Mouse (Mus musculus): ENCODE measurements around the gene Cyb5r2.

Gene Cyb5r2

DNA sequence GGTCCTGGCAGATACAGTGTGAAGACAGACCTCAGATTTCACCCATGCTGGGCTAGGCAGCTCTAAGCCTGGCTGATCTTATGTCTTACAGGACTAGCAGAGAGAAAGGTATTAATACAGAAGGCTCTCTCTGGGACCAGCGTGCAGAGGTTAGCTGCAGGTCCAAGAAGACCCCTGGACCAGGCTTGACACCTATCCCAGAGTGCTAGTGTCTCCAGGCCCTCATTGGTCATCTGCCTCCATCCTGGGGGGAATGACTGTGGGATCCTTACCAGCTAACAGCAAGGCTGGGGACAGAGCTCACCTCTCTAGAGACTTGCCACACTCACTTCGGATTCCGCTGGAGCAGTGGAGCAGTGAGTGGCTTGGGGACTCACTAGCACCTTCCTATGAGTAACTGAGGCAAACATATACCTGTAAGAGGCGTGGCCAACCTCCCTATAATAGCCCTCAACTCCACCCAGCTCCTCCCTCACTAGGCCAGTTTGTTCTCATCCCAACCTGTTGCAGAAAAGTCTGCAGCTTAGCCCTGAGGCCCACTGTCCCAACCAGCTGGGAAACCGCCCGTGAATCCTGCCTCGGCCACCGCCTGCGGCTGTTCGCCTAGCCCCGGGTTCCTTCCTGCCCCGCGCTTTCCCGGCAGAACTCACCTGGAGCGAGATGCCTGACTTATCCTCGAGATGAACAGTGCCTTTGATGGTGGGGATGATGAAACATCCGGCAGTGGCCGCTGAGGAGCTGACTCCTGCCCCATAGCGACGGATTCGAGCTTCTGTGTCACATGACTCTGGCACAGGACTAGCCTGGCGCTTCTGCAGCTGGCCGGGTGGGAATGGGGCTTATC lies at the start of gene Cyb5r2:
Gene Cyb5r2 (minus strand): TSS at position 725 of the 844 bp plus-strand sequence.
- no peak for DNase-seq (ENCODE audit: low read depth)

DNA sequence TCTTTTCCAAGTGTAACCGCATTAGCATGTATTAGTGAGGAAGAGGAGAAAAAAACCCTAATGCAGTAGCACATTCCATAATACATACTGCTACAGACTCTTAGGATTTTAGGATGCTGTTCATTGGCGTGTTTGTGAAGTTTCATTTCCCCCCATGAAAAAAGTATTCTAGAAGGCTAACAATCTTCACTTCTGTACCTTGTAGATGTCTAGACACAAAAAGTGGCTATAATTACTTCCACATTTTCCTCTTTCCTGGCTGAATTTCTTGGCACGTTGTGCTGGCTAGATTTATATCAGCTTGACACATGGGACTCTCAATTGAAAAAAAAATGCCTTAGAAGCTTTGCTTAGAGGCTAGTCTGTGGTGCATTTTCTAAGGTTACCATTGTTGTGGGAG lies 44.3 kb upstream of the Cyb5r2 start:
- DNase-seq (ENCODE audit: low read depth) = no peak

DNA sequence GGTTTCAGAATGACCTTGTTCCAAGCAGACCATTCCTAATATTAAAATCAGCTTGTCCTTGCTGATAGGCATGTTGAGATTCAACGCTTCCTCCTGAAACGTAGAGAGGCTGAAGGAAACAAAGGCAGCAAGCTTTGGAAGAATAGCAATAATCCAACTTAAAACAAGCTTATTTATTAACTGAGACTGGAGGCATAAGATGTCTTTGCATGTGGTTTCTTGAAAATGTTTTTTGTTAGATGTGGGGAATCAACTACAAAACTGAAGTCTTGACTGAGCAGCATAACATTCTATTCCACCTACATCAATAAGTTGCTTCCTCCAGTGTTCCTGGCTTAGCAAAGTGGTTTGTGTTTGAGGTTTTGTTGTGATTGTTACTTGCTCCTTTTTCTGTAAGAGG lies 43.3 kb upstream of the Cyb5r2 start, which contains the start of gene Ovch2:
Gene Ovch2 (minus strand): TSS at position 101 of the 400 bp plus-strand sequence.
- no peak for DNase-seq (ENCODE audit: low read depth)

GRCm38 (mm10) chr7:107796500-107796899 lies 38.7 kb upstream of the Cyb5r2 start:
- DNase-seq (ENCODE audit: low read depth) = no peak

GRCm38 (mm10) chr7:107787977-107788620 lies 30.3 kb upstream of the Cyb5r2 start:
- DNase-seq (ENCODE audit: low read depth) = peak; percentile 6

DNA sequence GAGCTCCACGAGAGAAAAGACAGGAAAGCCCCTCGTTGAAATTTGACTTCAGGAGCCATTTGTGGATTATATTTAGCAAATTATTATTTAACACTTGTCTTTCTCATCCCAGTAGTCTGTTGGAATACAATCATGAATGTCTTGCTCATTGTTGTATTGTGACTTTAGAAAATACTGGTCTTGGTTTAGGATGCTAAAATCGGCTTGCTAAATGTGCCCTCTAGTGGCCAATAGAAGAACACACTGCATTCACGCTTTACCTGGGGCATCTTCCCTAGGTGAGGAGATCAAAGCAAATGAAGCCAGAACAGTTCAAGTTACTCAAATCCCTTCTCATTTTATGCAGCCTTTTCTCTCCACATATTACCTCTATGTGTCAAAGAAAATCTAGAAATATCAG lies 21.8 kb upstream of the Cyb5r2 start:
- DNase-seq (ENCODE audit: low read depth) = no peak

DNA sequence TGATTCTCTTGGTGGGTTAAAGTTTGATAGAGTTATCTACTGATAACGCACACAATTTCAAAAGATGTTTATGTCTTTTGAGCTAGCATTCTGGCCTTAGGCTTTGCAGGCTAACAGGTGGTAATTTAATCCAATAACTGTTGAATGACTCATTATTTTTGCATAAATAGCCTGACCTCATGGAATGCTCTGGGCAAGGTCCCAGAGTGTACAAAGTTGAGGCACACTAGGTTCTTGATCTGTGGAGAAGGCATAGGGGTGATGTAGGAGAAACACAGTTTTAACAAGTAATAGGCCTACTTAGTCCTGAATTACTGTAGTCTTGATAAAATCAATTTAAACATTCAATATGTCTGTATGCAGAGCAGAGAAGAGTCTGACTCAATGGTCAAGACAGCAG lies 20.4 kb upstream of the Cyb5r2 start:
- DNase-seq (ENCODE audit: low read depth) = no peak

- no peak for DNase-seq (ENCODE audit: low read depth)
Observed at GRCm38 (mm10) chr7:107770812-107771211, 13.0 kb upstream of the Cyb5r2 start.

DNA sequence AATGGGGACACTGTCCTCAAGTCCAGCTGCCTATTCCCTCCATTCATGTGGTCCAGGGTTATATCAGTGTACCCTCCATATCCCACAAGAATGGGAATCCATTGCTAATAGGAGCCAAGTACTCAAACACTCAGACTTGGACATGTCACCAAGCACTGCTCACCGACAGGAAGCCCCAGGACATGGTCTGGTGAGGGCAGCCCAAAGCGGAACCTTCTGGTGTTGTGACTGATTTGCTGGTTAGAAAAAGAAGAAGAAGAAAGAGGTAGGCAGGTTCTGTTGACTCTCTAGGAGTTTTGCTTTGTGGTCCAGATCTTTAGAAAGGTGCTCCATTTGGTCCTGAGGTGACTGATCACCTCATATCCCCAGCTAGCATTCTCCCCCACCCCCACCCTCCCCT lies 1.1 kb downstream of the Cyb5r2 start:
- no peak for DNase-seq (ENCODE audit: low read depth)

GRCm38 (mm10) chr7:107755905-107756304 lies 1.9 kb downstream of the Cyb5r2 start:
- DNase-seq (ENCODE audit: low read depth) = no peak

GRCm38 (mm10) chr7:107752031-107752520 lies 5.8 kb downstream of the Cyb5r2 start:
- no peak for DNase-seq (ENCODE audit: low read depth)

DNA sequence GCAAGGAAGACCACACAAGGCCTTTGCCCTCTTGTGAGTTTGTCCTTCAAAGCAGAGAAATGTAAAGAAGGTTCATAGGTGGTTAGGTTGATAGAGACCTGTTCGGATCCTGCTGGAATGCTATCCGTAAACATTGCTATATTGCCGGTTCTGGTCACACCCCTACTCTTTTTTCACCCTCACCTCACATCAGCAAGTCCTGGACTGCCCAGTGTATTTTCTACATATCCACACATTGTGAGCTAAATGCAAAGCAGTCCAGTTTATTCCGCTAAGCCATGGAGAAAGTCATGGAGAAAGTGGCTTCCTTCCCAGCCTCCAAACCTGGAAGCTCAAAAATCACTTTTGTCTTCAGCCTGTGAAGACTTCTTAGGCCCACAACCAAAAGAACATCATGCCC lies 8.1 kb downstream of the Cyb5r2 start:
- no peak for DNase-seq (ENCODE audit: low read depth)

- DNase-seq (ENCODE audit: low read depth) = peak; percentile 44
Observed at GRCm38 (mm10) chr7:107749270-107749669, 8.6 kb downstream of the Cyb5r2 start.

DNA sequence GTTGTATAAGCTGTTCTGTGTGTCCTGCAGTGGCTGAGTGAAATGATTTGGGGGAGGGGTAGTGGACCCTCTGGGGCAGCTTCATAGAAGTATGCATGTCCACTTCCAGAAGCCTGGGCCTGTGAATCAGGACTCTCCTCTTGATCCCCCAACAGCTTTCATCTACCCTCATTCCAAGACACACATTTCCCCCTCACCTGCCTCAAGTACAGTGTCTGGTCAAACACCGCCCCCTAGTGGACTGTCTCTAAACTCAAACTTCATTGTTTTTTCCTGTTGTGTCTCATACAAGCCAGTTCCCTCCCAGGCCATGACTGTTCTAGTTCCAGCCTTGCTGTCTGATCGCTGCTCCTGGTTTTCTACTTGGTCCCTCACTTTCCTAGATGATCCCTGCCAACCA lies 9.9 kb downstream of the Cyb5r2 start:
- DNase-seq (ENCODE audit: low read depth) = peak; percentile 33

DNA sequence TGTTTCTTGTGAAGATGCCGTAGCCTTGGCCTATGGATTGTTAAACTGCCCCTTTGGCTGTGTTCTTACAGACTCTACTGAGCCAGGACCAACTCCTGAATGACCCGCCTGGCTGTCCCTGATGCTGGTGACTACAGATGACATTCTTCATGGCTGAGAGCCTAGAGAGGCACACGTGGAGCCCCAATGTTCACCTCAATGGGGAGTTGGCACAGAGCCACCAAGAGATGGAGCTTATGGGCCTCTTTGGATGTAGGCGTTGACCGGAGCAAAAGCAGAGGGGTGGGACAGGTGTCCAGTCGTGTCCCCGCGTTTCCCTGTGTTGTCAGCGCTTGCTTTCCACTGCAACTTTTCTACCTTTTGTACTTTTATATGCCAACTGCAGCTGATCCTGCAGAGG lies 10.4 kb downstream of the Cyb5r2 start:
- no peak for DNase-seq (ENCODE audit: low read depth)

DNA sequence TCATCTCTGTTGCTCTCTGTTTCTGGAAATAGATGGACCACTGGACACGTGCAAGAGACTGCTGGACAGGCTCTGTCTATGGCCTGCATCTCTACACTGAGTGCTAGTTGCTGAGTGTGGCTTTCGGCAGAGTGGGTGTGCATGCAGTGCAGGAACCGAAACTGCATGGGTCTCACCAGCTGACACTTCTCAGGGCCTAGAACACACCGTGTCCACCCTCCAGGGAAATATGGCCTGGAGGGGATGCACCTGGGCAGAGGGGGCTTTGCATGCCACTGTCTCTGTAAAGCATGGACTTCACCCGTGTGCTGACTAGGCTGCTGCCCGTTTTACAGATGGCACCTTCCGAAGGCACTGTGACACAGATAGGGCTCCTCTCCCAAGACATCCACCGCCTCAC lies 11.8 kb downstream of the Cyb5r2 start:
- DNase-seq (ENCODE audit: low read depth) = no peak

- DNase-seq (ENCODE audit: low read depth) = no peak
Observed at GRCm38 (mm10) chr7:107745111-107745510, 12.7 kb downstream of the Cyb5r2 start.

GRCm38 (mm10) chr7:107744454-107744853 lies 13.4 kb downstream of the Cyb5r2 start:
- no peak for DNase-seq (ENCODE audit: low read depth)

- no peak for DNase-seq (ENCODE audit: low read depth)
Observed at GRCm38 (mm10) chr7:107742963-107743465, 14.8 kb downstream of the Cyb5r2 start.

DNA sequence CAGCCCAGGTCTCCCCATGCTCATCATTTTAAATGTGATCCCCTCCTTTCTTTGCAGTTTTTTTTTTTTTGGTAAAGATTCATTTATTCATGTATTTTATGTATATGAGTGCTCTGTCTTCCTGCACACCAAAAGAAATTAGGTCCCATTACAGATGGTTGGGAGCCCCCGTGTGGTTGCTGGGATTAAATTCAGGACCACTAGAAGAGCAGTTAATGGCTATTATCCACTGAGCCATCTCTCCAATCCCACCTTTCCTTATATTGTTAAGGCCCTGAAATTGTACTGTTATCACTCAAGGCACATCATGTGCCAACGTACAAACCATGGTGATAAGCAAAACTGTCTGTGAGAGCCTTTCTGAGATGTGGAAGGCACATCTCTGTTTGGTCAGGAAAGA lies 19.1 kb downstream of the Cyb5r2 start:
- DNase-seq (ENCODE audit: low read depth) = no peak

- no peak for DNase-seq (ENCODE audit: low read depth)
Observed at GRCm38 (mm10) chr7:107733162-107733561, 24.7 kb downstream of the Cyb5r2 start.

- no peak for DNase-seq (ENCODE audit: low read depth)
Observed at GRCm38 (mm10) chr7:107730587-107730986, 27.2 kb downstream of the Cyb5r2 start.

DNA sequence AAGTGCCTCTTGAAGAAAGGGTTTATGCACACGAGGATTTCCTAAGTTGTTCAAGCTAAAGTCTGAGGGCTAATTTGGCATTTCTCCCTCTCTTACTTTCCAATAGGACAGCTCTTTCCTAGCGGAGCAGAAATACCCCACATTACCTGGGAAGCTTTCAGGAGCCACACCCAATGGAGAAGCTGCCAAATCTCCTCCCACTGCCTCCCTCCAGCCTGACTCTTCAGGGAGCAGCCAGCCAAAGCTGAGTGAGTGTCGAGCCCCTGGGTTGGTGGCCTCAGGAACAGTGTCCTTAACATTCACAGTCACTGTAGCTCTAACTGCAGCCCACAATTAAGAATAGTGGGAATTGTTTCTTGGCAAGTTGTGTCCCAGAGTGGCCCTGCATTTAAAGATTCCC lies 30.3 kb downstream of the Cyb5r2 start:
- DNase-seq (ENCODE audit: low read depth) = no peak

Measured in c-Kit-positive CD71-negative TER-119-negative erythroid progenitor cells, embryonic 14.5 days (primary cell).